Mouse (Mus musculus) gastrocnemius, postnatal 36 days (tissue): ENCODE measurements around the gene Ifitm1. TPM values are rescaled to one million over a fixed set of nuclear protein-coding genes. Genes with fewer than 3 reads are reported as not detected.
"Not testable (repeated sequence)": the region's sequence is repeated elsewhere in the genome, so short reads cannot be mapped to it uniquely, and the experiment has no call there.

Experiments
- DNase-seq, 2 experiments: peaks; one replicate each; pipeline ENCODE4 v3.0.0; 2022
- intact Hi-C: fragments of 180-260 bp; cut with DNase I; formaldehyde crosslinking; loops from one replicate; pipeline ENCODE4 v1.15.1; 2025
- total RNA-seq, 2 experiments: library from RNA; stranded (reverse); gene quantifications; 2 replicates each; pipeline ENCODE4 v1.2.3; 2021

Gene Ifitm1
- total RNA-seq, 2 experiments from 2014 or later, result 0.77 TPM; not detected in 1

GRCm38 (mm10) chr7:140973396-140974165 lies 6.6 kb downstream of the Ifitm1 start:
- intact Hi-C loops, result no loop called here
- DNase-seq, result no peak

- DNase-seq, result no peak
- intact Hi-C loops, result no loop called here
These were observed 7.9 kb downstream of the Ifitm1 start for GRCm38 (mm10) chr7:140974940-140975339.

GRCm38 (mm10) chr7:140975465-140975864 lies 8.4 kb downstream of the Ifitm1 start:
- intact Hi-C loops, result no loop called here

GRCm38 (mm10) chr7:140976720-140977119 lies 9.7 kb downstream of the Ifitm1 start:
- intact Hi-C loops, DNase-seq: not testable (repeated sequence)

More at GRCm38 (mm10) chr7:140975465-140975864, 8.4 kb downstream of the Ifitm1 start:
- no peak for DNase-seq

- DNase-seq, result no peak
- intact Hi-C loops, result no loop called here
These were observed 14.7 kb downstream of the Ifitm1 start for GRCm38 (mm10) chr7:140981704-140982103.

GRCm38 (mm10) chr7:140982971-140983370 lies 15.9 kb downstream of the Ifitm1 start:
- intact Hi-C loops, result no loop called here
- DNase-seq, result no peak

DNA sequence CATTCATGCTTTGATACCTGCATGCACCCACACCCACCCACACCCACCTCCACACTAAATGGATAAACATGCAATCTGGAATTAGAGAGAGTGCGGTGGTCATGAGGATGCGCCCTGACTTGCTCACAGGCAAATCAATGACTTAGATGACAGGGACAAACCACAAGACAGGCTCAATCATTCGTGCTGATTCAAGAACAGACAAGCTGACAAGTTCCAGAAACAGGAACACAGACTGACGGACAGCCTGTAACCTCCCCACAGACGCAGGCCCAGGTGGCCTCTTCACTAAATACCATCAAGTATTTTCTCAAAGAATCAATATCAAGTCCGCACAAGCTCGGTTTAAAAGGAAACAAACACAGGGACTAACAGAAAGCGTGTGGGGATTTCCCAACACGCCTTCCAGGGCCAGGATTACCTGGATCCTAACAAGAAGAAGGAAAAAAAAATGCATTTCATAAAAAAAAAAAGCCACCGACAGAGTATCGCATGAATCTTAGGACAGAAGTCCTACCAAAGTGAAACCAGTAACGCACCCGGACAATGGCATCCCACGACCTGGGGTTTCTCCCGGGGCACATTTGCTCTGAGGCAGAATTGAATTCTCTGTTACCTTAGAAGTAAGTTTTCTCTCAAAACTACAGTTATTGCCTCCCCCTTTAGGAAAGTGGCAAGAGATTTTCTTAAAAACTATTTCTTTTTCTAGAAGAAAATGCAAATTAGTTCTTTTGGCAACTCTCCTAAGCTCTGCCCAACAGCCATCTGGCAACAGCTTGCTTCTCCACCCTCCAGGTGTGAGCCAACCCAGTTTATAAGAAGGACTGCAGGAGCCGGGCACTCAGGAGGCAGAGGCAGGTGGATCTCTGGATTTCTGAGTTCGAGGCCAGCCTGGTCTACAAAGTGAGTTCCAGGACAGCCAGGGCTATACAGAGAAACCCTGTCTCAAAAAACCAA lies 20.4 kb downstream of the Ifitm1 start:
- intact Hi-C loops, result no loop called here
- DNase-seq, result no peak

GRCm38 (mm10) chr7:140989022-140989421 lies 22.0 kb downstream of the Ifitm1 start:
- DNase-seq, result no peak
- intact Hi-C loops, result no loop called here

DNA sequence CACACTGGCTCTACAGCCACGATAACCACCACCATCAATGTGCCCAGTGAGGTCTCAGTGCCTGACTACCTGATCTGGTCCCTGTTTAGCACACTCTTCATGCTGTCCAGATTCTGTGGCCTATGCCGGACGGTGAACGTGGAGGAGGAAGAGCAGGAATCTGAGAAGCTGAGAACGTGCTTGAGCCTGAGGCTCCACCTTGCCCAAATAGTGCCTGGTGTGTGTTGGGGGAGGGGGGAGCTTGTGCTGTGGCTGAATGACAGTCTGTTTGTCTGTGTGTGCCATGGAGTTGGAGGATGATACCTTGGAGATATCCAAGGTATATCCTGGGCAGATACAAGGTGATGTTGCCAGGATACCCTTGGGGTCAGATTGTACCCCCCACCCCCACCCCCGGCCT lies 23.2 kb downstream of the Ifitm1 start:
- no peak for DNase-seq
- intact Hi-C loops, result no loop called here

DNA sequence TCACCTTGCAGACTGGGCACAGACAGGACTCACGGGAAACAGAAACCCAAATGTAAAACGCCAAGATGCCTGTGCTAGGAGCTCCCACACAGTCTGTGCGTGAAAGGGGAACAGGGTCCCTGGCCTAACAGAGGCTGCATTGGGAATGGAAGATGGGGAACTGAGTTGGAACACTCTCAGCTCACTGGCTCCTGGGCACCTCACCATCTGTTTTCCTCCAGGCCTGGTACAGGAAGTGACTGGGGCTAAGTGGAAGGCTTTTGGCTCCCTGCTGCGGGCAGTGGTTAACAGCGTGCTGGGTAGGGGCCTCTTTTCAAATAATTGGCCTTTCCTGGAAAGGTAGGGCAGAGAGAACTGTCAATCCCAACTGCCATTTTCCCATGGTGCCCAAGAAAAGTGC lies 23.6 kb downstream of the Ifitm1 start:
- DNase-seq, result no peak
- intact Hi-C loops, result no loop called here

GRCm38 (mm10) chr7:140991117-140991689 lies 24.2 kb downstream of the Ifitm1 start:
- DNase-seq, result no peak
- intact Hi-C loops, result no loop called here

DNA sequence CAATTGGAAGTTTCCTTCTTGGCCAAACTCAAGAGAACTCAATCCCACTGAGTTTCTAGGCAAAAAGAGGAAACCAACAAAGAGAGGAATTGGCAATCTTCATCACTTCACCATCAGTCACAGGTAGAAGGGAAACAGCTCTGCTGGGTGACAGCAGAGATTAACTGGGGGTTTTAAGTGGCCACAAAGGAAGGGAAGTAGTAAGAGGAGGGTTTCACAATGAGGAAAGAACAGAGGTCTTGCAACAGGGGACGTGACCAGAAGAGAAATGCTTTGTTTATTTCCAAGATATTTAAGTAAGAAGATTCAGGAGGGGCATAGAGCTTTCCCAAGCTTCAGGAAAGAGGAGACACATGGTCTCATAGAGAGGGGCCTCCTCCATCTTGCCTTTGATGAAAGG lies 30.8 kb downstream of the Ifitm1 start:
- intact Hi-C loops, result no loop called here
- no peak for DNase-seq

GRCm38 (mm10) chr7:140998853-140999700 lies 32.1 kb downstream of the Ifitm1 start:
- no peak for DNase-seq
- intact Hi-C loops, result no loop called here

GRCm38 (mm10) chr7:141000881-141001708 lies 34.1 kb downstream of the Ifitm1 start:
- intact Hi-C loops, result no loop called here

GRCm38 (mm10) chr7:141003248-141004010 lies 36.4 kb downstream of the Ifitm1 start:
- intact Hi-C loops, result no loop called here

More at GRCm38 (mm10) chr7:141000881-141001708, 34.1 kb downstream of the Ifitm1 start:
- DNase-seq, result no peak

DNA sequence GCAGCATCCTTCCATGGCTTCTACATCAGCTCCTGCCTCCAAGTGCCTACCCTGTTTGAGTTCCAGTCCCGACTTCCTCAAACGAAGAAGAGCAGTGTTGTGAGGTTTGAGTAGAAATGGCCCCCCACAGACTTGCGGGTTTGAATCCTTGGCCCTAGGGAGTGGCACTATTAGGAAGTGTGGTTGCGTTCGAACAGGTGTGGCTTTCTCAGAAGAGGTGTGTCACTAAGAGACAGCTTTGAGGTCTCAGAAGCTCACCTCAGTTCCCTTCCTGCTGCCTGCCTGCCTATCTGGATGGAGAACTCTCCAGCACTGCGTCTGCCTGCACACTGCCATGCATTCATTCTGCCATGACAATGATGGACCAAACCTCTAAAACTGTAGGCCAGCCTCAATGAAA lies 39.4 kb downstream of the Ifitm1 start:
- no peak for DNase-seq
- intact Hi-C loops, result loop anchor here (5.0 kb wide), 1 partner anchor 99 kb away; no protein-coding TSS in a partner anchor

More at GRCm38 (mm10) chr7:141003248-141004010, 36.4 kb downstream of the Ifitm1 start:
- no peak for DNase-seq

DNA sequence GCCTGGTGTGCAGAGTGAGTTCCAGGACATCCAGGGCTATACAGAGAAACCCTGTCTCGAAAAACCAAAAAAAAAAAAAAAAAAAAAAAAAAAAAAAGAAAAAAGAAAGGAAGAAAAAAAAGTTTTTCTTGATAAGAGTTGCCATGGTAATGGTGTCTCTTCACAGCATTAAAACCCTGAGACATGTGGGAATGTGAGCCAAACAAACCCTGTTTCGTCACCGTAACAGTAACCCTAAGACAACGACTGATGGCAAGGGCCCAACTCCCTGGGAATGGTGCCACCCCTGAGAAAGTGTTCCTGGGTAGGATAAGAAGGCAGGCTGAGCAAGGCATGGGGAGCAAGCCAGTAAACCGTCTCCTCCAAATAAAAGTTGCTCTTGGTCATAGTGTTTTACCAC lies 39.9 kb downstream of the Ifitm1 start:
- DNase-seq, result no peak
- intact Hi-C loops, result loop anchor here (5.0 kb wide), 1 partner anchor 100 kb away; no protein-coding TSS in a partner anchor

- DNase-seq, result peak; percentile 10 to 32
- intact Hi-C loops, result loop anchor here (2.0 to 5.0 kb wide), 2 partner anchors 38 to 101 kb away; no protein-coding TSS in a partner anchor
These were observed 41.3 kb downstream of the Ifitm1 start for GRCm38 (mm10) chr7:141008312-141008761.
